Mouse (Mus musculus): ENCODE results near the gene Pgam1. TPM values are rescaled to one million over a fixed set of nuclear protein-coding genes. Genes with fewer than 3 reads are reported as not detected.

Gene Pgam1
- polyA plus RNA-seq (2012; rRNA removed) = 459 and 467 TPM in 2 replicates

GRCm38 (mm10) chr19:41911178-41912073, at the start of gene Pgam1:
Gene Pgam1 (plus strand): TSS chr19:41911923.

GRCm38 (mm10) chr19:41895460-41896318, 16.0 kb upstream of the Pgam1 start, which contains the start of gene Rrp12:
Gene Rrp12 (minus strand): TSS chr19:41896173.

GRCm38 (mm10) chr19:41933179-41934086, 21.7 kb downstream of the Pgam1 start, which contains the start of the genes Exosc1 and Zdhhc16:
Gene Exosc1 (minus strand): TSS chr19:41933423.
Gene Zdhhc16 (plus strand): TSS chr19:41933480.

Other genes with a start within 250 kb of the Pgam1 start
- gene Slit1, start 168.3 kb upstream of the Pgam1 start, polyA plus RNA-seq (2012; rRNA removed) = 24.2 and 29.8 TPM in 2 replicates
- gene Arhgap19, start 109.9 kb upstream of the Pgam1 start, polyA plus RNA-seq (2012; rRNA removed) = 5.0 and 6.1 TPM in 2 replicates
- gene Frat1, start 82.0 kb upstream of the Pgam1 start, polyA plus RNA-seq (2012; rRNA removed) = 11.0 and 12.4 TPM in 2 replicates
- gene Frat2, start 63.8 kb upstream of the Pgam1 start, polyA plus RNA-seq (2012; rRNA removed) = 12.0 and 13.9 TPM in 2 replicates
- gene Rrp12, start 15.8 kb upstream of the Pgam1 start, polyA plus RNA-seq (2012; rRNA removed) = 16.9 and 17.0 TPM in 2 replicates
- 30.5 and 31.7 TPM in 2 replicates for gene Exosc1, start 21.5 kb downstream of the Pgam1 start, polyA plus RNA-seq (2012; rRNA removed)
- gene Zdhhc16, start 21.6 kb downstream of the Pgam1 start, polyA plus RNA-seq (2012; rRNA removed) = 93.7 and 94.8 TPM in 2 replicates
- gene Mms19, start 69.2 kb downstream of the Pgam1 start, polyA plus RNA-seq (2012; rRNA removed) = 65.4 and 70.2 TPM in 2 replicates
- 16.5 and 16.8 TPM in 2 replicates for gene Ubtd1, start 69.8 kb downstream of the Pgam1 start, polyA plus RNA-seq (2012; rRNA removed)
- gene Ankrd2, start 124.1 kb downstream of the Pgam1 start, polyA plus RNA-seq (2012; rRNA removed) = 0.93 and 1.1 TPM in 2 replicates
- gene Hoga1, start 133.7 kb downstream of the Pgam1 start, polyA plus RNA-seq (2012; rRNA removed) = 2.1 TPM in 2 replicates
- gene 4933411K16Rik, start 140.3 kb downstream of the Pgam1 start, polyA plus RNA-seq (2012; rRNA removed) = 0.29 and 0.34 TPM in 2 replicates
- gene Morn4, start 174.4 kb downstream of the Pgam1 start, polyA plus RNA-seq (2012; rRNA removed) = 161 and 175 TPM in 2 replicates
- 40.2 and 41.2 TPM in 2 replicates for gene Pi4k2a, start 178.5 kb downstream of the Pgam1 start, polyA plus RNA-seq (2012; rRNA removed)
- 5.2 and 6.2 TPM in 2 replicates for gene Avpi1, start 217.1 kb downstream of the Pgam1 start, polyA plus RNA-seq (2012; rRNA removed)
- gene Marveld1, start 235.5 kb downstream of the Pgam1 start, polyA plus RNA-seq (2012; rRNA removed) = 13.5 and 15.1 TPM in 2 replicates

Data from central nervous system, embryonic 18 days (tissue).